Mouse (Mus musculus) thymus, adult 18-20 months (tissue): ENCODE results near the gene Tmem150c.

Experiments used
- DNase-seq, 2 experiments: peaks; one replicate each; pipeline ENCODE4 v3.0.0; 2022; ENCODE audit warnings: mixed read lengths in 2 of 2

The Tmem150c gene

DNA sequence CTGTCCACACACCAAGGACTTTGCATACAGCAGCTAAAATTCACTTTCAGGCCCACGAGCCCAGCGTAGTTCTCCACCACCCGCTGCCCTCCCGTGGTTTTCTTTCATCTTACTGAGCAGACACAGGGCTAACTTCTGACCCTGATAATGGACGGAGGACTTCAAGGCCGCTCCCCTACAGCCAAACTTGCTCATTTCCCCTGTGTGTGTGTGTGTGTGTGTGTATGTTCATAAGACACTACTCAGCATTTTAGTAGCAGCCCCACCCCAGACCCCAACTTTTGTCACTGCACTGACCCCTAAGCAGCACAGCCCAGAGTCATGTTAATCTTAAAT, at the start of gene Tmem150c:
Tmem150c (minus strand) TSS at position 171 of the 336 bp plus-strand sequence.
- DNase-seq: no peak

DNA sequence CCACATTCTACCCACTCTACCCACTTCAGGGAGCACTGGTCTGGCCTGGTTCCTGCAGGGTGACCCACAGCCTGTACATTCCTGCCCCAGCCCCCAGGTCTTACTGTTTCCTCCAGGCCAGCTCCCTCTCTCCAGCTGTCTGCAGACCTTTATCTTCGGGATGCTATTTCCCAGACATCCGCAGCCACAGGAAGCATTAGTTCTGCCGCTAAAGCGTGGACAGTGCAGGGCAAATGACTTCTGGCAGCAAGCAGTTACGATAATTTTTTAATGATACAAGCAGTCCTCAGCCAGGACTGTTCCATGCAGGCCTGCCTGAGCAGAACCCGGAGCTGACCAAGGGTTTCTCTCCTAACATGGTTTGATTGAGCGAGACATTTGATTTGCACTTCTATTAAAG, 49.5 kb upstream of the Tmem150c start:
- no peak for DNase-seq

DNA sequence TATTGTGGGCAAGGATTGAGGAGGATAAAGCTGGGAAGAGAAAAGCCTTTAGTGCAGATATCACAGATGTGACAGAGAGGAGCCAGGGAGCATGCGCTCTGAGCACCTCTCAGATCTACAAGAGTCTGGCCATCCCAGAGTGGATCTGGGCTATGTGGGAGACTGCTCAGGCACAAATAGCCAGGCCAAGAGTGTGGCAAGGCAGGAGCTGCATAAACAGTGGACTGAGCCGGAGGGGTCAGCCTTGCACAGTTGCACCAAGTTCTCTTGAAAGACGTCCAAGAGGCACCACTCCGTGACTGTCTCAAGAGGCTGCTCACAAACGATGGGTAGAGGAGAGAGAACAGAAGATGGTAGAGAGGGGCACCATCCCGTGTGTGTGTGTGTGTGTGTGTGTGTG, 47.1 kb upstream of the Tmem150c start:
- no peak for DNase-seq

DNA sequence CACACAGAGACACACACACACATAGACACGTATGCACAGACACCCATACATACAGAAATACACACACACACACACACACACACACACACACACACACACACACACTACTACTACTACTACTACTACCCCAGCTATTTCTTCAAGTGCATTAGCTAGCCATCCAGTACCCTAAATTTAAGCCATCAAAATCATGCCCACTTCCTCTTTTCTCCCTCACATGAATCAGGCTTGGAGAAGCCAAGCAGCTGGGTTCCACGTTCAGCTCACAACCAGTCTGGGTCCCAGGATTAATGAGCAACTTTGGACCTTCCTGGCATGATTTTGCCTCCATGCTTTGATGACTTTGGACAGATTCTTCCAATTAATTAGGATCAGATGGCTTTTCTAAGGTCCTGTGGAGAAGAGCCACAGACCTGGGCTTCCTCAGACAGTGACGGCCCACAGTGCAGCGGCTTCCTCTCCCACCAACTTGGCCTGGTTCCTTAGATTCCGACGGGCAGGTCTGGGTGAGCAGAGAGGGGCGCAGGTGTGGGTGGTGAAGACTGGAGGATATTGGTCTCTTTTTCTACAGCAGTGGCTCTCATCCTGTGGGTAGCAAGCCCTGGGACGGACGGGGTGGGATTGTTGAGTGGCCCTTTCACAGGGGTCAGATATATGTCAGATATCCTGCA, 46.0 kb upstream of the Tmem150c start:
- no peak for DNase-seq

DNA sequence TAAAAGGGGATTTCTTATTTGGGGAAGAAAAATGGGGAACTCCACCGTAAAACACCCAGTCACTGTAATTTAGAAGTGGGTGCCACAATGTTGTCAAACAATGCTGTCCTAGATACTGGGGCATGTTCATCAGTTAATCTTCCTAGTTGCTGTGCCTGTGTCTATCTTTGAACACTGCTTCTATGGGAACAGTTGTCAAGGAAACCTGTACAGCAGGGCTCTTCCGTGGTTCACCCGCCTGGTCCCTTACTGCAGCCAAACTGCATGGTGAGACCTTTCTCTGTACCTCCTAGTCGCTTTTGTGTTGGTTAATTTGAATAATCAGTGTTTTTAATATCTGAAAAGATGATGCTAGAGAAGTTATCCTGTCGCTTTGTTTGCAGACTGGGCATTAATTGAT, 41.2 kb upstream of the Tmem150c start:
- DNase-seq: no peak

DNA sequence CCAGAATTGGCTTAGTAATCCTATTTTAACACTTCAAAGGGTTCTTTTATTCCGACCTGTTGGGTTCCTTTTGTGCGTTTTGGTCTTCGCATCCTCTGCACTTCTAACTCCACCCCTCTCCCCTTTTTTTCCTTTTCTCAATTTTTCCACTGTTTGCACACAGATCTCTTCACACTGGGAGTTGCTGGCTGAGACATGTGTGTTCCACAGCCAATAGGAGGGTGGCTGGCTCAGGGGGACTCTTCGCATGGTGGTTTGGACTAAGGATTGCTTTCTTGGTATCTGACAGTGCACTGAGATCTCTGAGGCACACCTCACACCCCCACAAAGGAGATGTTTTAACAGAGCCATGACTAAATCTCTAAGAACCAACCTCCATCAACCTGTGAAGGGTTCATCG, 40.7 kb upstream of the Tmem150c start:
- DNase-seq: no peak

DNA sequence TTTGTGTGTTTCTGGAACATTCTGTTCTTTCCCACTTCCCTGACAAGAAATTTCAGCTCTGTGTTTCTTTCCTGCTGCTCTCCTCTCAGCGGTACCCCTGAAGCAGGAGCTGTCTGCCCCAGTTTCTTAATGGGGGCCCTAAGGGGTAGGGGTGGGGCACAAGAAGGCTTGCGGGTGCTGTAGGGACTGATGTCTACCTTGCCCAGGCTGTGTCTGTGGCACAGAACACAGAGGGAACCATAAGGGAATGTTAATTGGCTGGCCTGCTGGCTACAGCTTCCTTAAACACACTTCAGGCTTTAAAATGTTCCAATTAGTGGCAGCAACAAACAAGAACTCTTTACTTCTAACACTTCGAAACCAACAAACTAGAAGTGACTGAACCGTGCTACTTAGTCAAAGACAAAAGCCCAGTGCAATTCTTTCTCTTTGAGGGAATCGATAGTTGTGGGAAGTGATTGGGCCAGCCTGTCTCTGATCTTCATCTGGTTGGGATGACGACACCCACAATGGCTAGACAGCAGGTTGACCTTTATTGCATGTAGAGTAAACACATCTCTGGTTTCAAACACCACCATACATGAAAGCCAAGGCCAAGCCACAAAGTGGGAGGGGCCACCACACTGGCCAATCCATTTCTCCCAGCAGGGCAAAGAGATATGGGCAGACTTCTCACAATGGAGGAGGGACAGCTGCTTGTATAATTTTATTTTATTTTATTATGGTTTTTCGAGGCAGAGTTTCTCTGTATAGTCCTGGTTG, 39.7 kb upstream of the Tmem150c start:
- DNase-seq: no peak

DNA sequence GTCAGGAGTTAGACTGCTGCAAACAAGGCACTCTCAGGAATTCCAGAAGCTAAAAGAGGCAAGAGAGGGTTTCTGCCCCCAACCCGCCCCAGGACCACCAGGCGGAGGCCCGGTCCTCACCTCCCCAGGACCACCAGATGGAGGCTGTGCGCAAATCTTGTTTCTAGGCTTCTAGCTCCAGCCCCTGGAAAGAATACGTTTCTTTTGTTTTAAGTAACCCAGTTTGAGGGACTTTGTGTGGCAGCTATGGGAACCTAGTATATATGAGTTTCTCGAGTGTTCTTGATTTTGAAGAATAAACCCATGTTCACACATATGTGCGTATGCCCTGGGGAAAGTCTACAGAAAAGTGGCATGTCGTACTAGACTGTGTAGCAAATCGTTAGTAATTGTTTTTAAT, 37.9 kb upstream of the Tmem150c start:
- no peak for DNase-seq

DNA sequence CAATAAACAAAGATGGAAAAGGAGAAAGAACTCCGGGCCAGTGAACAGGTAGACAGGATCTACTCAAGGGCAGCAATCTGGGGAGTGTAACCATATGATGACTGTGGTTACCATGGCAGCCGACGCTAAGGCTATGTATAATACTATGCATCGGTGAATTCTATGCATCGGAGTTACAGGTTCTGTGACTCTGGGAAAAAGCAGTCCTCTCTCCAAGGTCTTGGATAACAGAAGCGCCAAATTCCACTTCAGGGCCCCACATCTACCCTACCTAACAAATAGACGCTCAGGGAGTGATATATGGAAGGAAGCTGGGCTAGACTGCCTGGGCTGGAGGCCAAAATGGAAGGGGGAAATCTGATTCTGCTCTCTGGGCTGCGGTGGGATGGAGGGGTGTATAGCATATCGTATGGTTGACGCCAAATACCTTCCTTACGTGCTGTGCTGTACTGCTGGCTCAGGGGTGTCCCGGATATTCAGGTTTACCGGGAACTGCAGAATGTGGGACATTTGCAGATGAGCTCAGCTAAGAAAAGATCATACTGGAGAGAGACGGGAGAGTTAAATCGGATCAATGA, 37.3 kb upstream of the Tmem150c start:
- DNase-seq: no peak

DNA sequence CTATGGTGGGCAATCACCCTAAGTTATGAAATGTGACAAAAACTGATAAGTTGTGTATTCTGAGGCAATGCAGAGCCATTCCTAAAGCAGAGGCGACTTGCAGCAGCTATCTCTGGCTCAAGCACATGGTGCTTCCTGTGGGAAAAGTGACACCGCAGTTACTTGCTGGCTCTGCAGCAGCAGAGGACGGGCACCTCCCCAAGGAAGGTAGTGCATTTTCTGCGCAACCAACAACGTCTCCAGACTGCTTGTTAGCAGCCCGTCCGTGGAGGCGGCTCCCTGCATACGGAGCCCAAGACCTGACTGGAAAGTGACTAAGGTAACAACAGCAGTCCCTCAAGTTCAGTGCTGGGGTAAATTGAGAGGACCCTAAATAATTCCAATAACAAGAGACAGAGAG, 36.8 kb upstream of the Tmem150c start:
- no peak for DNase-seq

DNA sequence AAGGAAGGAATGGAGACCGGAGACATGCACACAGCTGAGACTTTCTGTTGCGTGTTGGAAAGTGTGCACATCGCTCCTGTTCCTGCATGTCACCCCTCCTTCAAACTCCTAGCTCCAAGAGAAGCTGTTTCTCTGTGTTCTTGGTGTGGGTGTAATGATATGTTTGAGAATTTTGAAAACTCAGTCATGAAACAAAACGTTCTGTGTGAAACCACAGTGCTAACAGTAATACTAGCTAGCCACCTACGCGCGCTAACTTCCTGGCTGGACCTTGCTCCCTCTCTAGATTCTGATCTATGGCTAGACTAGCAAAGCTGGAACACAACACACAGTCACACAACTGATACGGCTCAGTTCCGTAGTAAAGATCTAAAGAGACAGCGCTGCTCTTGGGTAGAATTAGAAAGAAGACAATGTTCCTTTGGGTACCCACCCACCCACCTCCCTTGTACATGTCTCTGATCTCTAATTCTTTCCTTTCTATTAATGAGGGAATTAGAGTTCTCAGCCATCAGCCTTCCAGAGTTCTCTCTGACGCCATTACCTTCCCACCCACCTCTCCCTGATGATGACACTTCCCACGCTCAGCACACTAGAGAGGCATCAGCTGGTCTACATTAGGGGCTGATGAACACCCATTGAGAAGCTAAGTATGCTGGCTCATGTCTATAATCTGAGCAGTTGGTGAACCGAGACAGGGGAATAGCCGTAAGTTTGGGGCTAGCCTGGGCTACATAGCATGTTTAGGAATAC, 32.0 kb upstream of the Tmem150c start:
- DNase-seq: no peak

DNA sequence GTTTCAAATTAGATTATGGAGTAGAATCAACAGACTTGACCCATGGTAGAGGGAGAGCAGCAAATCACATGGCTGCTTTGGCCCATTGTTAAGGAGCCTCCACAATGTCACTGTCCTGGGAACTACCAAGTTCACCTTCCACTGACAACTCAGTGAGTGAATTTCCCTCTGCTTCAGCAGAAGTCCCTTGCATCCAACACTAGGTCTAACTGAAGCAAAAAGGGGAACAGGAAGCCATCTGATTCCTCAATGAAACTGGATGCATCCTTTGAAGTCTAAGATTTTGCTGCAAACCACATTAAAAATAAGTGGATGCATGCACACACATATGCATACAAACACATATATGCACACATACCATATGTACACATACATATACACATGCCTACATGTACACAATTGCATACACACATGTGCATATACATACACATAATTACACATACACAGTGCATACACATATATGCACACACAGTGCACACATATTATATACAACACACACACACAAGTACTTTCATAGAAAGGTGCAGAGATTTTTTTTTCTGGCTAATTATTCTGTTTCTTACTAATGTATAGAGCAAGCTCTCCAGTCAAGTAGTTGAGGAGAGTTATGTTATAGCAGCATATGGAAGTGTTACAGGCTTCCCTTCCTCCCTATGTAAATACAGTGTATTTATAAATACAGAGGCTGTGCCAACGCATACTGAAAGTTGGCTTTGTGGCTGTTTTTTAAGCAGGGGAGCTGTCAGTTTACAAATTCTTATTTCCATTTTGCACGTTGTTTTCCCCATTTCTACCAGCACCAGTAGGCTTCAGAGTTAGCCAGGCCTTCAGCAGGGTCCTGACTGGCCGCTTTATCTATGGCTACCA, 27.7 kb upstream of the Tmem150c start:
- DNase-seq: no peak

DNA sequence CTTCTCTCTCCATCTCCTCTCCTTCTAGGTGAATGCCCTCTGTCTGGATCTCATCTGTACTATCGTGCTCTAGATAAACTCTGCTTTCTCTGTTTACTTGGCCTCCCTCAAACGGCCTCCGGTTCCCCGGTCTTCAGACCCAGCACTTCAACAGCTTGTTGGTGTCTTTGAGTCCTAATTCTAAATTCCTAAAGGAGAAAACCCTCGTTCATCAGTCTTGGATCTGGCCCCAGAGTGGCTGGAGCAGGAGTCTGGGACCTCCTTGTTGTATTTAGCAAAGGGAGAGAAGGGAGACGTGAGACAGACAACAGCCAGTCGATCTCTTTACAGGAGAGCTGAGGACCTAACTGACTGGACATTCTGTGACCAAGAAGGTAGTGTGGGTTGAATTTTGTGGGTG, 27.0 kb upstream of the Tmem150c start:
- no peak for DNase-seq

DNA sequence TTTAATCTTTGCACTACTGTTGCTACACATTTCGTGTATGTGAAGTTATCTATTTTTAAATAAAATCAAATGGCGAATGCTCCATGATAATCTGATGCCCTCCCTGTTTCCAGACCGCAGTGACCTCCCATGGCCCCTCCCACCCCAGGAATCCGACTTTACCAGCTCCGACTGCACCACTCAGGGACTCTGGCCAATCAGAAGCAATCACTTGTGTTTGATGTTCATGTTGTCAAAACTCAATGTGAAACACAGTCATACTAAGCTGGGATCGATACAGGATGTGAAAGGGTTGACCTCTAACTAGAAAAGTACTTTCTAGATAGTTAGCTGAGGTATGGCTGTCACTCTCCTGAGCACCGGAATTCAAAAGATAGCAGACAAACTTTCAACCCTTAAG, 26.3 kb upstream of the Tmem150c start:
- DNase-seq: no peak

DNA sequence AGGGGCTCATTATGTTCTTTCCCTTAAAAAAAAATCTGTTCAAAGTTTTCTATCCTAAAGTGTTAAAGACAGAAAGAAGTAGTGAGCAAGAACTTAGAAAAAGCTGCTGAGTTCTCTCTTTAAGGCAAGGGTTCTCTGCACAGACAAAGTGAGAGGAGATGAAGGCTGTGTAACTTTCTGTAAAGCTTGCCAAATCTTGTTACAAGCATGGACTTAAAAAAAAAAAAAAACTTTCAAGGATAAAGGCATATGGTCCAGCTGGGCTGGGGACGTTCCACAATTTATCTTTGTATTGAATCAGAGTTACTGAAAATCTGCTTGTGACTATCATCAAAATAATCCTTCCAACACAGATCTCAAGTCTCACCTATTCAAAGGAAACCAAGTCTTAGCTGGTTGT, 21.4 kb upstream of the Tmem150c start:
- no peak for DNase-seq

DNA sequence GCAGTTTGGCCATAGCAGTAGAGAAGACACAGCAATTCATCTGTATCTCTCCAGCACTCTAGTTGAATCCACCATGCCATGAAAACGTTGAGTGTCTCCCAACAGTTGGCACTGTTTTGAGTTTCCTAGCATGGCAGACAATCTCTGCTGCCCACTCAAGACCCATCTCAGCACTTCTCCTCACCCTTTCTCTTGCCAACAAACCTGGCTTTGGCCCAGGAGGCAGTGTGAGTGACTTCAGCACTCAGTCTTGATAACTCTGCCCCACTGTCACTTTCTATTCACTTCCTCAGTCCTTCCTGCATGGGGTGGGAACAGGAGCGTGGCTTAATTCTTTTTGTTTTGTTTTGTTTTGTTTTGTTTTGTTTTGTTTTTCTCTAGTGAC, 19.2 kb upstream of the Tmem150c start:
- DNase-seq: no peak

DNA sequence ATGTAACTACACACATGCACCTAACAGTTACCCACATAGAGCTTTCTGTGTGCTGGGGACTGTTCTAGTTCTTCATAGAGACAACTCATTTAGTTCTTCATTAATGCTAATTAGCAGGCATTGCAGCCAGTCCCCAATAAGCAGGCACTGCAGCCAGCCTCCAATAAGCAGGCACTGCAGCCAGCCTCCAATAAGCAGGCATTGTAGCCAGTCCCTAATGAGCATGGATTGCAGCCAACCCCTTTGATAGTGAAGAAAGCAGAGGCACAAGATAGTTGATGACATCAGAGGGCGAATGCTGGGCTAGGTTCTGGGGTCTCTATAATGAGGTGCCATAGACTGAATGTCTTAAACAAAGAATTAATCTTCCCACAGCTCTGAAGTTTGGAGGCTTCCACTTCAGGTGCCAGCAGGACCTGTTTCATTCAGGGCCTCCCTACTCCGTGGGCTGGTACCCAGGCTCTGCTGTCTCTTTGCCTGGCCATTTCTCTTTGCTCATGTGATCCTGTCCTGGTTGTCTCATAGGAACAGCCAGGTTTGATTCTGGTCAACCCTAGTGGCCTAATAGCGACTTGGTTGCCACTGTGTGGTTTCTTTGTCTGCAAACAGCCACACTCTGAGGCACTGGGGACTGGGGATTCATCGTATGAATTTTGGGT, 18.6 kb upstream of the Tmem150c start:
- DNase-seq: no peak

DNA sequence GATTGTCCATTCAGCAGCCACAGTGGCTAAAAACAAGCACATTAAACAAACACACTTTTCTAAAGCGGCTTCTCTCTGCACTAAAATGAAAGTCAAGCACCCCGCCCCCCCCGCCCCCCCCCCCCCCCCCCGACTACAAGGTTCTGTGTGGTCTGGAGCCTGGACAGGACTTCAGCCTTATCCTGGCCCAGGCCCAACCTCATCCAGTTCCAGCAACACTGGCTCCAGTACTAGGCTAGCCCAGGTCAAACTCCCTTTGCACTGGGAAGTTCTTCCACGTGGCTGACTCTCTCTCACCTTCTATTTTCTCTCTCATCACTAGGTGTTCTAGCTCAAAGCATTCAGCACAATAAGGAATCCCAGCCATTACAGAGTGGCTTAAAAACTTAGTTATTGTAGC, 17.9 kb upstream of the Tmem150c start:
- no peak for DNase-seq

DNA sequence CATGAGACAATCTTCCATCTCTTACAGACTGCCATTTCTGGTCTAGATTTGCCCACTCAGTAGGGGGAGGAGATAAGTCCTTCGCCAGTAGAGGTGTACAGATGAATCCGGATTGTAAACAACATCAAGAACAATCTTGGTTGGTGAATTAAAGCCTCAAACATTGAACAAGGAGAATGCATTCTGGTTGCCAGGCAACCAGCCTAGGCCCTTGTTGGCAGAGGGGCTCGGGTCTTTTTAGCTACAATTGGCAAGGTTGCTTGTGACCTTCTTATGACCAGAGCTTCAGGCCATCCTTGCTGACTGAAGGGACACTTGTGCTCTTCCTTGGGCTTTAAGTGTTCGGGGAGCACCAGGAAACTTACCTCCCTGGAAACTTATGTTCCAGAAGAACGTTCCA, 16.5 kb upstream of the Tmem150c start:
- no peak for DNase-seq

DNA sequence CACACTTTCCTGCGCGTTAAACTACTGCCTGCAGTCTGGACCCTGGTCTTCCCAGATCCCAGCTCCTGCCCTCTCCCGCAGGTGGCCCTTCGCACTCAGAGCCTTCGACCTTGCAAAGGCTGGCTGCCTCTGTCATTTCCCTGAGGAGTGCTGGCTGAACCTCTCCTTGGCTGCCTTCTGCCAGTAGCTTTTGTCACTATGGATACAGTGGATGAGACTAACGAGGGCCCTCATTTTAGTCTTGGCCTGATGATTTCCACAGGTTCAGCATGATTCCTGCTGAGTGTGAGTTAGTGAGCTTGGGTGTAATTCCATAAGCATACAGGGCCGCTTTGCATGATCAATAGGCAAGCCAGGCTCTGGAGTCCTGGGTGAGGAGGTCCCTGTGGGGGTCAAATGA, 16.0 kb upstream of the Tmem150c start:
- no peak for DNase-seq

DNA sequence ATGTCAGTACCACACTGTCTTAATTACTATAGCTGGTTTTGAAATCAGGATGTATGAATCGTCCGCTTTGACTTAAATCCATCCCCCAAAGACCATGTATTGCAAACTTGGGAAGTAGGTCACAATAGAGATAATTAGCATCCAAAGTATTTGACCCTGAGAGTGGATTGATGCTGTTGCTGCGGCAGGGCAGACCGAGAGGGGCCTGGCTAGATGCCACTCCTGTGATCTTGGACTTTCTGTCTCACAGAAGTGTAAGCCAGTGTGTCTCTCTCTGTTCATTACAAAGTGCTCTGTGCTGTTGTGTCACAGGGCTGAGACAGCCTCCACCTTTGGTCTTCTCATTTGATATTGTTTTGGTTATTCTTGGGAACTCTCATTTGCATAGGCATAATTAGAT, 12.5 kb upstream of the Tmem150c start:
- DNase-seq: no peak
